Mouse (Mus musculus) heart, adult 2 months (tissue): Measurements from ENCODE around the gene Hsd17b11.

Experiments used
- CTCF ChIP-seq: fragments of 200-600 bp; IDR thresholded peaks from 2 replicates; pipeline ENCODE4 v1.8.1; 2022; ENCODE audit warnings: antibody characterized with exemption, mild to moderate bottlenecking, moderate library complexity
- POLR2A ChIP-seq: fragments of 200-500 bp; IDR thresholded peaks from 2 replicates; pipeline ENCODE4 v1.6.1; 2011; ENCODE audit warnings: mild to moderate bottlenecking, low read depth, low read length, control low read depth; ENCODE audit not compliant: insufficient read depth

- TF ChIP-seq CTCF, result no peak
- no peak for TF ChIP-seq POLR2A
These were observed 21.2 kb upstream of the Hsd17b11 start for GRCm38 (mm10) chr5:104042906-104043305.
